Mouse (Mus musculus): Measurements from ENCODE around the gene Tmem110. TPM values are rescaled to one million over a fixed set of nuclear protein-coding genes. Genes with fewer than 3 reads are reported as not detected.

Tmem110 gene
- polyA plus RNA-seq, 1 experiment from 2014 or later, result 18.9 TPM

GRCm38 (mm10) chr14:30868826-30869225 is 43.4 kb downstream of the Tmem110 start:
- no peak for ATAC-seq
- Histone ChIP-seq H3K4me1 (replicated peaks) (no peaks in the 10 kb centered on the region), H3K27ac (no peak overlapping the region), H3K4me2 (replicated peaks) (no peak overlapping the region), H3K4me3 (replicated peaks) (no peak overlapping the region), H3K27me3 (no peaks in the 10 kb centered on the region), H3K9ac (replicated peaks) (no peak overlapping the region), H3K9me3 (no peaks in the 10 kb centered on the region), H3K36me3 (peaks cover 47% of the 10 kb centered on the region)
- 94% methylated on average over 10 of the region's 10 CpGs for WGBS

- no peaks in the 10 kb centered on the region for H3K9me3 ChIP-seq
Measured at GRCm38 (mm10) chr14:30869391-30869801, 44.0 kb downstream of the Tmem110 start.

GRCm38 (mm10) chr14:30870206-30871147 is 45.1 kb downstream of the Tmem110 start:
- Histone ChIP-seq H3K27ac (no peak overlapping the region), H3K27me3 (no peaks in the 10 kb centered on the region), H3K9ac (replicated peaks) (no peak overlapping the region), H3K36me3 (peaks cover 47% of the 10 kb centered on the region), H3K9me3 (no peaks in the 10 kb centered on the region), H3K4me1 (replicated peaks) (no peaks in the 10 kb centered on the region), H3K4me3 (replicated peaks) (no peak overlapping the region), H3K4me2 (replicated peaks) (no peak overlapping the region)
- no peak for ATAC-seq
- WGBS, result 88% methylated on average over 25 of the region's 25 CpGs

More at GRCm38 (mm10) chr14:30869391-30869801, 44.0 kb downstream of the Tmem110 start:
- H3K4me2 ChIP-seq (replicated peaks), result no peak overlapping the region
- peaks cover 52% of the 10 kb centered on the region for H3K36me3 ChIP-seq
- H3K4me1 ChIP-seq (replicated peaks), result no peaks in the 10 kb centered on the region
- H3K9ac ChIP-seq (replicated peaks), result no peak overlapping the region; the same call in 1 of the 2 replicates
- no peak overlapping the region for H3K4me3 ChIP-seq (replicated peaks)
- WGBS, result 86% methylated on average over 8 of the region's 8 CpGs
- ATAC-seq, result no peak
- H3K27ac ChIP-seq, result no peak overlapping the region
- no peaks in the 10 kb centered on the region for H3K27me3 ChIP-seq

- Histone ChIP-seq H3K9me3 (no peaks in the 10 kb centered on the region), H3K9ac (replicated peaks) (no peak overlapping the region), H3K36me3 (peaks cover 41% of the 10 kb centered on the region), H3K4me2 (replicated peaks) (no peak overlapping the region), H3K27me3 (no peaks in the 10 kb centered on the region), H3K4me3 (replicated peaks) (no peak overlapping the region), H3K4me1 (replicated peaks) (no peaks in the 10 kb centered on the region), H3K27ac (no peak overlapping the region)
- ATAC-seq, result no peak
- WGBS, result 87% methylated on average over 18 of the region's 18 CpGs
Measured at GRCm38 (mm10) chr14:30874095-30874700, 48.8 kb downstream of the Tmem110 start.

- Histone ChIP-seq H3K4me3 (replicated peaks) (no peak overlapping the region), H3K9me3 (no peaks in the 10 kb centered on the region), H3K27ac (no peak overlapping the region), H3K36me3 (peaks cover 38% of the 10 kb centered on the region), H3K27me3 (no peaks in the 10 kb centered on the region), H3K4me2 (replicated peaks) (no peak overlapping the region), H3K9ac (replicated peaks) (no peak overlapping the region), H3K4me1 (replicated peaks) (no peaks in the 10 kb centered on the region; the same call in 1 of the 2 replicates)
- WGBS, result 91% methylated on average over 12 of the region's 12 CpGs
- no peak for ATAC-seq
Measured at GRCm38 (mm10) chr14:30875130-30875865, 49.9 kb downstream of the Tmem110 start.

GRCm38 (mm10) chr14:30875955-30876354 is 50.6 kb downstream of the Tmem110 start:
- Histone ChIP-seq H3K9ac (replicated peaks) (no peak overlapping the region), H3K36me3 (peaks cover 38% of the 10 kb centered on the region), H3K4me1 (replicated peaks) (no peaks in the 10 kb centered on the region; the same call in 1 of the 2 replicates), H3K27ac (no peak overlapping the region), H3K4me2 (replicated peaks) (no peak overlapping the region), H3K27me3 (no peaks in the 10 kb centered on the region), H3K9me3 (no peaks in the 10 kb centered on the region), H3K4me3 (replicated peaks) (no peak overlapping the region)
- ATAC-seq, result no peak
- WGBS, result 87% methylated on average over 9 of the region's 9 CpGs

GRCm38 (mm10) chr14:30876451-30876850 is 51.1 kb downstream of the Tmem110 start:
- H3K4me3 ChIP-seq (replicated peaks), result no peak overlapping the region
- H3K4me2 ChIP-seq (replicated peaks), result no peak overlapping the region
- no peak overlapping the region for H3K9ac ChIP-seq (replicated peaks)
- WGBS, result 88% methylated on average over 10 of the region's 10 CpGs
- H3K4me1 ChIP-seq (replicated peaks), result no peaks in the 10 kb centered on the region; the same call in 1 of the 2 replicates
- H3K36me3 ChIP-seq, result peaks cover 38% of the 10 kb centered on the region
- no peaks in the 10 kb centered on the region for H3K9me3 ChIP-seq
- H3K27ac ChIP-seq, result no peak overlapping the region
- ATAC-seq, result no peak
- H3K27me3 ChIP-seq, result no peaks in the 10 kb centered on the region

- Histone ChIP-seq H3K4me3 (replicated peaks) (no peak overlapping the region), H3K27me3 (no peaks in the 10 kb centered on the region), H3K4me1 (replicated peaks) (no peaks in the 10 kb centered on the region; the same call in 1 of the 2 replicates), H3K27ac (no peak overlapping the region), H3K9ac (replicated peaks) (no peak overlapping the region), H3K36me3 (peaks cover 30% of the 10 kb centered on the region), H3K4me2 (replicated peaks) (no peak overlapping the region), H3K9me3 (no peaks in the 10 kb centered on the region)
- no peak for ATAC-seq
- WGBS, result 96% methylated on average over 3 of the region's 3 CpGs
Measured at GRCm38 (mm10) chr14:30877827-30878226, 52.4 kb downstream of the Tmem110 start.

- WGBS, result 78% methylated on average over 11 of the region's 11 CpGs
- Histone ChIP-seq H3K36me3 (peaks cover 18% of the 10 kb centered on the region), H3K9ac (replicated peaks) (no peak within 1 kb of the TSS; the same call in 1 of the 2 replicates), H3K4me2 (replicated peaks) (no peak within 1 kb of the TSS), H3K27ac (no peak within 1 kb of the TSS), H3K9me3 (no peaks in the 10 kb centered on the region), H3K4me3 (replicated peaks) (no peak within 1 kb of the TSS), H3K4me1 (replicated peaks) (no peaks in the 10 kb centered on the region; the same call in 1 of the 2 replicates), H3K27me3 (no peaks in the 10 kb centered on the region)
- no peak for ATAC-seq
Measured at GRCm38 (mm10) chr14:30878958-30879571, 53.7 kb downstream of the Tmem110 start, which contains the start of gene Mustn1. TSS of gene Mustn1 (plus strand) at chr14:30879200.

- Histone ChIP-seq H3K9ac (replicated peaks) (no peak overlapping the region), H3K4me1 (replicated peaks) (no peaks in the 10 kb centered on the region; the same call in 1 of the 2 replicates), H3K4me3 (replicated peaks) (no peak overlapping the region), H3K36me3 (peaks cover 11% of the 10 kb centered on the region; the same call in 1 of the 2 replicates), H3K27me3 (no peaks in the 10 kb centered on the region), H3K9me3 (no peaks in the 10 kb centered on the region), H3K27ac (no peak overlapping the region), H3K4me2 (replicated peaks) (no peak overlapping the region)
- 63% methylated on average over 9 of the region's 9 CpGs for WGBS
- 0 out of 2 replicates have a peak, but pooled peaks have one; percentile 24 for ATAC-seq
Measured at GRCm38 (mm10) chr14:30879794-30880193, 54.4 kb downstream of the Tmem110 start.

GRCm38 (mm10) chr14:30880251-30880650 is 54.9 kb downstream of the Tmem110 start:
- Histone ChIP-seq H3K27me3 (no peaks in the 10 kb centered on the region), H3K4me3 (replicated peaks) (no peak overlapping the region), H3K4me2 (replicated peaks) (no peak overlapping the region), H3K4me1 (replicated peaks) (no peaks in the 10 kb centered on the region; the same call in 1 of the 2 replicates), H3K9ac (replicated peaks) (no peak overlapping the region), H3K36me3 (peaks cover 11% of the 10 kb centered on the region; the same call in 1 of the 2 replicates), H3K27ac (no peak overlapping the region), H3K9me3 (no peaks in the 10 kb centered on the region)
- WGBS, result 77% methylated on average over 8 of the region's 8 CpGs
- no peak for ATAC-seq
